Mouse (Mus musculus) neural tube, embryonic 15.5 days (tissue): ENCODE results near the gene Ankrd12. TPM values are rescaled to one million over a fixed set of nuclear protein-coding genes. Genes with fewer than 3 reads are reported as not detected.
A peak's percentile ranks its signal among the peaks of the same experiment; 100 is the strongest.

Experiments used
- ATAC-seq: fragments of 200-750 bp; cut with Nextera tagmentation; 2 replicates; pipeline ENCODE4 v1.8.0; 2017; ENCODE audit warnings: mild to moderate bottlenecking, moderate TSS enrichment, moderate library complexity; ENCODE audit not compliant: low FRiP score
- H3K27ac ChIP-seq: fragments of 300-500 bp; sonication (generic); replicated peaks from 2 replicates; pipeline ENCODE4 v1.5.1; 2015; ENCODE audit warnings: mild to moderate bottlenecking, inconsistent platforms
- H3K27me3 ChIP-seq: fragments of 300-500 bp; sonication (generic); replicated peaks from 2 replicates; pipeline ENCODE4 v1.6.1; 2015; ENCODE audit warnings: inconsistent platforms
- H3K36me3 ChIP-seq: fragments of 300-500 bp; sonication (generic); 2 replicates; pipeline ENCODE4 v1.6.1; 2015; ENCODE audit warnings: inconsistent platforms
- H3K4me1 ChIP-seq: fragments of 300-500 bp; sonication (generic); 2 replicates; pipeline ENCODE4 v1.6.1; 2015; ENCODE audit warnings: inconsistent platforms
- H3K4me2 ChIP-seq: fragments of 300-500 bp; sonication (generic); 2 replicates; pipeline ENCODE4 v1.6.1; 2015; ENCODE audit warnings: inconsistent platforms, mild to moderate bottlenecking, moderate library complexity
- H3K4me3 ChIP-seq: fragments of 300-500 bp; sonication (generic); replicated peaks from 2 replicates; pipeline ENCODE4 v1.5.1; 2015; ENCODE audit warnings: mild to moderate bottlenecking, inconsistent platforms
- H3K9ac ChIP-seq: fragments of 300-500 bp; sonication (generic); replicated peaks from 2 replicates; pipeline ENCODE4 v1.6.1; 2015; ENCODE audit warnings: mild to moderate bottlenecking, inconsistent platforms
- H3K9me3 ChIP-seq: fragments of 300-500 bp; sonication (generic); replicated peaks from 2 replicates; pipeline ENCODE4 v1.6.1; 2016; ENCODE audit warnings: inconsistent platforms
- WGBS: fragments of 180-500 bp; shearing (Covaris S2); methylation state at CpG from one replicate; pipeline ENCODE4 v1.1.7; 2015; ENCODE audit warnings: mixed read lengths; 5-methylcytosine and 5-hydroxymethylcytosine counted together
- polyA plus RNA-seq: library from polyadenylated mRNA; unstranded; fragments of >200 nt; fragmentation: Nextera tagmentation; extraction: Ambion mirVana; gene quantifications from 2 replicates; pipeline ENCODE4 v1.2.1, GENCODE M21; 2015

Gene Ankrd12
- polyA plus RNA-seq, 1 experiment from 2014 or later = 169 TPM

DNA sequence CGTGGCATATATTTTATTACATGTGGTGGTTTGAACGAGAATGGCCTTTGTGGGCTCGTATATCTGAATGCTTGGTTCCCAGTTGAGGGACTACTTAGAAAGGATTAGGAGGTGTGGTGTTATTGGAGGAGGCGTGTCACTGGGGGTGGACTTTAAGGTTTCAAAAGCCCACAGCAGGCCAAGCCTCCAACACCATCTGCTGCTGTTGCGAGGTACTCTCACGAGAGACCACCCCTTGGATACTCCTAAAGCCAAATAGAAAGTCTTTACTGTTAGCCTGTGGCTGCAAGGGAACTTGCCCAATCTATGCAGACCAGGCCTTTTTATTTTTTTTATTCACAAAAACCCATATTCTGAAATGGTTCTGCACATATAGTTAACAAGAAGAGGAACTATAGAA is 154.9 kb downstream of the Ankrd12 start:
- H3K27me3 ChIP-seq = no peaks in the 10 kb centered on the region
- no peaks in the 10 kb centered on the region for H3K4me1 ChIP-seq
- H3K9ac ChIP-seq = no peak overlapping the region
- no peak for ATAC-seq
- H3K4me3 ChIP-seq = no peak overlapping the region
- WGBS = 83% methylated on average over 6 of the region's 6 CpGs
- no peak overlapping the region for H3K4me2 ChIP-seq
- H3K27ac ChIP-seq = no peak overlapping the region
- no peaks in the 10 kb centered on the region for H3K9me3 ChIP-seq
- peaks cover 39% of the 10 kb centered on the region for H3K36me3 ChIP-seq

GRCm38 (mm10) chr17:65919235-65919634 is 157.7 kb downstream of the Ankrd12 start:
- ATAC-seq = no peak
- Histone ChIP-seq H3K27me3 (no peaks in the 10 kb centered on the region), H3K4me3 (no peak overlapping the region), H3K4me2 (no peak overlapping the region), H3K4me1 (peaks cover 5% of the 10 kb centered on the region; the same call in 1 of the 2 replicates), H3K9ac (no peak overlapping the region), H3K27ac (no peak overlapping the region), H3K36me3 (peaks cover 17% of the 10 kb centered on the region), H3K9me3 (no peaks in the 10 kb centered on the region)
- WGBS = 86% methylated on average over 3 of the region's 3 CpGs

DNA sequence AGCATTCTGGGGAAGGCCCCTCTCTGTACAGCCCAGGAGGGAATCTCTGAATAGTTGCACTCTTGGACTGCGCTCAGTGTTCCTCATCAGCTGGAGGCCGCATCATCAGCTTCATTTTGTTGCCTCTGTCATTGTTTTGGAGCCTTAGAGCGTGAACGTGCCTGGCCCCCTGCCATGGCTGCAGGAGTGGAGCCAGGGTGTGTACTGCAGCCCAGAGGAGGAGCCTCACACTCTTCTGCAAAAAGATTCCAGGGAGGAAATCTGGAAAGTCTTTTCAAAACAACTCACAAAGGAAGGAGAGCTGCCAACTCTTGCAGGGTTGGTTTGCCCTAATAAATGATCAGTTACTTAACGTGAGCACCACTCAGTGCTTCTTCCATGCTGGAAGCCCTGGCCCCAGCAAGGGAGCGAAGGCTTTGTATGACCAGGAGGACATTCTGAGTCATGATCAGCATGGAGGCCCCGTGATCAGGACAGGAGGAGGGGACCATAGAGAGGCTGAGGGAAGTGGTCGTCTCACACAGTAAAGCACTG is 160.7 kb downstream of the Ankrd12 start:
- Histone ChIP-seq H3K9me3 (no peaks in the 10 kb centered on the region), H3K4me2 (peak overlapping the region; percentile 33), H3K36me3 (no peaks in the 10 kb centered on the region), H3K4me3 (no peak overlapping the region), H3K4me1 (peaks cover 5% of the 10 kb centered on the region; the same call in 1 of the 2 replicates), H3K27me3 (no peaks in the 10 kb centered on the region), H3K27ac (peak overlapping the region; percentile 80), H3K9ac (no peak overlapping the region)
- ATAC-seq = peak; percentile 89
- WGBS = 15% methylated on average over 8 of the region's 8 CpGs

Other genes with a start within 250 kb of the Ankrd12 start
- gene Ralbp1, start 191.3 kb downstream of the Ankrd12 start, polyA plus RNA-seq = 58.7 and 75.5 TPM in 2 replicates
- gene Twsg1, start 125.9 kb downstream of the Ankrd12 start, polyA plus RNA-seq = 47.0 and 59.9 TPM in 2 replicates
- gene Ndufv2, start 24.5 kb upstream of the Ankrd12 start, polyA plus RNA-seq = 419 and 432 TPM in 2 replicates
- 46.8 and 48.4 TPM in 2 replicates for gene Washc1, start 34.5 kb upstream of the Ankrd12 start, polyA plus RNA-seq
- 6.1 and 7.5 TPM in 2 replicates for gene Ddx11, start 46.4 kb upstream of the Ankrd12 start, polyA plus RNA-seq